Mouse (Mus musculus): ENCODE measurements around the gene Atp1a3. TPM values are rescaled to one million over a fixed set of nuclear protein-coding genes. Genes with fewer than 3 reads are reported as not detected.

Atp1a3 gene
- total and polyA plus RNA-seq, 2 experiments from 2014 or later, result 493 to 727 TPM

DNA sequence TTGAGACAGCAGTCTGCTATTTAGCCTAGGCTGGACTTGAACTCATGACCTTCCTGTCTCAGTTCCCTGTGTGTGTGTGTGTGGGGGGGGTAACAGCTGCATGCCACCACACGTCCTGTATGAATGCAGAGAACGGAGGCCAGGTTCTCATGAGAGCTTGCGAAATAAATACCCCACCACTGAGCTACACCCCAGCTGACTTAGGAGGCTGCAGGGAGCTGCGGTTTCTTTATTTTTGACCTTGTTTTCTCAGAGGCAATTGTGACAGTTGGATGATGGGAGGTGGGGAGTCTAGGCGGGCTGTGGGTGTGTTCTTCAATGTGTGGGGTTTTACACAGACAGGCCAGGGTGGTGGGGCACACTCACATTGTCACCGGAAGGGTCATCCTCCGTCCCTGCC lies 5.5 kb downstream of the Atp1a3 start:
- H3K4me1 ChIP-seq (ENCODE audit: insufficient read depth, low read length), result peaks cover 12% of the 10 kb centered on the region
- no peak overlapping the region for H3K27ac ChIP-seq (ENCODE audit: low read depth, low read length)
- H3K36me3 ChIP-seq (ENCODE audit: insufficient read depth, low read length), result peaks cover 40% of the 10 kb centered on the region
- H3K4me3 ChIP-seq (ENCODE audit: low read depth, low read length), result no peak overlapping the region
- no peak overlapping the region for H3K4me2 ChIP-seq (ENCODE audit: low read depth, low read length, poor library complexity, severe bottlenecking)
- no peak overlapping the region for H3K9ac ChIP-seq (replicated peaks; ENCODE audit: low read length, poor library complexity, severe bottlenecking)
- no peaks in the 10 kb centered on the region for H3K27me3 ChIP-seq (ENCODE audit: insufficient read depth, low read length)
- 77% methylated on average over 7 of the region's 7 CpGs for WGBS
- ATAC-seq (ENCODE audit: low FRiP score) (no peak), DNase-seq (ENCODE audit: low spot score) (no peak)
- H3K9me3 ChIP-seq (ENCODE audit: low read length), result no peaks in the 10 kb centered on the region
- TF ChIP-seq CTCF (IDR thresholded peaks at IDR 0.05), result no peak

DNA sequence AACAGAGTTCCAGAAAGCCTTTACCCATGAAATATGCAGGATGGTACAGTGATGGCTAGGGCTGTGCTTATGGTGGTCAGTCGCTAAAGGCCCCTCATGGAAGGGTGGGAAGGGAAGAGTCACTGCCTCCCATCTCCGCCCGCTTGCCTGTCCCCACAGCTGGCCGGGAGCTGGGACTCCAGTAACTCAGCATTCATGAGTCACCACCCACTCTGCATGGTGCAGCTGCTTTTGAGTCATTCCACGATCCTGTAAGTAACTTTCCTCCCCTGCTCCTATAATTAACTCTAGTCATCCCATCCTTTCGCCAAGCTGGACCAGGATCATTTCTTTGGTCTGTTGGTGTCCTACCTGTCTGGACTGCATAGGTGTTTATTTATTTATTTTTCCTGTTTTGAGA lies 12.7 kb downstream of the Atp1a3 start:
- no peaks in the 10 kb centered on the region for H3K4me1 ChIP-seq (ENCODE audit: insufficient read depth, low read length)
- 77% methylated on average over 6 of the region's 6 CpGs for WGBS
- H3K27me3 ChIP-seq (ENCODE audit: insufficient read depth, low read length), result no peaks in the 10 kb centered on the region
- H3K9me3 ChIP-seq (ENCODE audit: low read length), result no peaks in the 10 kb centered on the region
- no peak for TF ChIP-seq CTCF (IDR thresholded peaks at IDR 0.05)
- ATAC-seq (ENCODE audit: low FRiP score), result no peak
- no peak for DNase-seq (ENCODE audit: low spot score)
- no peak overlapping the region for H3K9ac ChIP-seq (replicated peaks; ENCODE audit: low read length, poor library complexity, severe bottlenecking)
- no peak overlapping the region for H3K4me3 ChIP-seq (ENCODE audit: low read depth, low read length)
- peaks cover 68% of the 10 kb centered on the region for H3K36me3 ChIP-seq (ENCODE audit: insufficient read depth, low read length)
- H3K4me2 ChIP-seq (ENCODE audit: low read depth, low read length, poor library complexity, severe bottlenecking), result no peak overlapping the region
- H3K27ac ChIP-seq (ENCODE audit: low read depth, low read length), result no peak overlapping the region

DNA sequence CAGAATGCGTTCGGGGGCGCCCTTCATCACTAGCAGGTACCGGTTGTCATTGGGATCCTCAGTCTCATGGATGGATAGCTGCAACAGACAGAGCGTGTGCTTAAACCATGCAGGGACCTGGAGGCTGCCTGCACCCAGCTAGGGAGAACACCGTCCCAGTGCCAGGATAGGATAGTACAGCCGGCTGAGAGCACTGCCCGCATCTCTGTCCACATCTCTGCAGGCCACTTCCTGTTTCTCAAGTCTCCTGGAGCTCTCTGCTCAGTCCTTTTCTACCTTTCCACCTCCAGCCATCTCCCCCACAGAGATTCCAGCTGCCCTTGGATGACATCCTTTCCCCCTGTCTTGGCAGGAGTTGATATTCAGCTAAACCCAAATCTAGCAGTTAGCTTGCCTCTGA lies 15.3 kb downstream of the Atp1a3 start:
- H3K9ac ChIP-seq (replicated peaks; ENCODE audit: low read length, poor library complexity, severe bottlenecking), result no peak overlapping the region
- H3K4me2 ChIP-seq (ENCODE audit: low read depth, low read length, poor library complexity, severe bottlenecking), result no peak overlapping the region
- 0 out of 2 replicates have a peak overlapping the region, but pooled peaks have one; percentile 12 for H3K27ac ChIP-seq (ENCODE audit: low read depth, low read length)
- ATAC-seq (ENCODE audit: low FRiP score) (no peak), DNase-seq (ENCODE audit: low spot score) (no peak)
- no peak overlapping the region for H3K4me3 ChIP-seq (ENCODE audit: low read depth, low read length)
- 83% methylated on average over 8 of the region's 8 CpGs for WGBS
- peaks cover 72% of the 10 kb centered on the region for H3K36me3 ChIP-seq (ENCODE audit: insufficient read depth, low read length)
- no peaks in the 10 kb centered on the region for H3K9me3 ChIP-seq (ENCODE audit: low read length)
- no peak for TF ChIP-seq CTCF (IDR thresholded peaks at IDR 0.05)
- no peaks in the 10 kb centered on the region for H3K27me3 ChIP-seq (ENCODE audit: insufficient read depth, low read length)
- no peaks in the 10 kb centered on the region for H3K4me1 ChIP-seq (ENCODE audit: insufficient read depth, low read length)

DNA sequence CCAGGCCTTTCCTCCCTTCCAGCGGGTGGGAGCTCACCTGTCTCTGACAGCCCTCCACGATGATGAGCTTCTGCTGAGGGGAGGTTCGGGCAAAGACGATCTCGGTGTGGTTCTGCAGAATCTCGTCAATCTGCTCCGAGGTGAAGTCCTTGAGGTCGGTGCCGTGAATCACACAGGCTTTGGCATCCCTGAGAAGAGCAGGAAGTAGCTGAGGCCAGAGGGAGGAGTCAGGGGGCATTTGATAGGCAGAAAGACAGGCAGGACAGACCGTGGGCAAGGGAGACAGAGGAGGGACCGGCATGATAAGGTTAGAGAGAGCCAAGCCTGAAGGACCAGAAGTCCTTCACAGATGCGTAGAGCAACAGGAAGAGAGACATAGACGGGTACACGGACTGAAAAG lies 17.8 kb downstream of the Atp1a3 start:
- Histone ChIP-seq H3K9ac (replicated peaks; ENCODE audit: low read length, poor library complexity, severe bottlenecking) (no peak overlapping the region), H3K27me3 (ENCODE audit: insufficient read depth, low read length) (no peaks in the 10 kb centered on the region), H3K4me1 (ENCODE audit: insufficient read depth, low read length) (no peaks in the 10 kb centered on the region), H3K4me3 (ENCODE audit: low read depth, low read length) (no peak overlapping the region), H3K36me3 (ENCODE audit: insufficient read depth, low read length) (peaks cover 72% of the 10 kb centered on the region), H3K27ac (ENCODE audit: low read depth, low read length) (no peak overlapping the region), H3K9me3 (ENCODE audit: low read length) (no peaks in the 10 kb centered on the region), H3K4me2 (ENCODE audit: low read depth, low read length, poor library complexity, severe bottlenecking) (no peak overlapping the region)
- DNase-seq (ENCODE audit: low spot score) (no peak), ATAC-seq (ENCODE audit: low FRiP score) (no peak)
- TF ChIP-seq CTCF (IDR thresholded peaks at IDR 0.05), result no peak
- 87% methylated on average over 14 of the region's 14 CpGs for WGBS

DNA sequence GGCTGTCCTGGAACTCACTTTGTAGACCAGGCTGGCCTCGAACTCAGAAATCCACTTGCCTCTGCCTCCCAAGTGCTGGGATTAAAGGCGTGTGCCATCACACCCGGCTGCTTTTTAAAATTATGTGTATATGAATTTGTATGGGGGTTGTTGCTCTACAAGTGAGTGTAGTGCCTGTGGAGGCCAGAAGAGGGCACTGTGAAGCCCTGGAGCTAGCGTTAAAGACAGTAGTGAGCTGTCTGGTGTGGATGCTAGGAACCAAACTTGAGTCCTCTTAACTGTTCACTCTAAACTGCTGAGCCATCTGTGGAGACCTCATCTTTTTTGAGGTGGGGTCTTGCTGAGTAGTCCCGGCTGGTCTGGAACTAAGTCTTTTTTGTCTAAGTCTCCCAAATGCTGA lies 20.0 kb downstream of the Atp1a3 start:
- 73% methylated on average over 5 of the region's 5 CpGs for WGBS

DNA sequence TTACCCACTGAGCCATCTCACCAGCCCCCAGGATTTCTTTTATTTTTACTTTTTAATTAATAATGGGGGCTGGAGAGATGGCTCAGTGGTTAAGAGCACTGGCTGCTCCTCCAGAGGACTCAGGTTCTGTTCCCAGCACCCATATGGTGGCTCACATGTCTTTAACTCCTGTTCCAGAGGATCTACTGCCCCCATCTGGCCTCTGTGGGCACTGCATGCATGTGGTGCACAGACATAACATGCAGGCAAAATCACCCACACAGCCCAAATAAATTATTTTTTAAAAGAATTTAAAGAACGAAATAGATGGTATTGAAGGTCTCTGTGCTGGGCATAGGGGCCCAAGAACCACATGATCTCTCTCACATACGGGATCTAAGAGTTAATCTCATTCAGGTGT lies 21.5 kb downstream of the Atp1a3 start:
- no peak overlapping the region for H3K9ac ChIP-seq (replicated peaks; ENCODE audit: low read length, poor library complexity, severe bottlenecking)
- no peak for ATAC-seq (ENCODE audit: low FRiP score)
- peak; percentile 59 for TF ChIP-seq CTCF (IDR thresholded peaks at IDR 0.05)
- DNase-seq (ENCODE audit: low spot score), result no peak
- WGBS, result 88% methylated on average over 2 of the region's 2 CpGs
- H3K4me2 ChIP-seq (ENCODE audit: low read depth, low read length, poor library complexity, severe bottlenecking), result no peak overlapping the region
- H3K27me3 ChIP-seq (ENCODE audit: insufficient read depth, low read length), result no peaks in the 10 kb centered on the region
- H3K27ac ChIP-seq (ENCODE audit: low read depth, low read length), result no peak overlapping the region
- no peak overlapping the region for H3K4me3 ChIP-seq (ENCODE audit: low read depth, low read length)
- no peaks in the 10 kb centered on the region for H3K4me1 ChIP-seq (ENCODE audit: insufficient read depth, low read length)
- H3K36me3 ChIP-seq (ENCODE audit: insufficient read depth, low read length), result peaks cover 82% of the 10 kb centered on the region
- no peaks in the 10 kb centered on the region for H3K9me3 ChIP-seq (ENCODE audit: low read length)

More for the DNA sequence above, 20.0 kb downstream of the Atp1a3 start:
- no peak overlapping the region for H3K9ac ChIP-seq (replicated peaks; ENCODE audit: low read length, poor library complexity, severe bottlenecking)
- H3K27me3 ChIP-seq (ENCODE audit: insufficient read depth, low read length), result no peaks in the 10 kb centered on the region
- ATAC-seq (ENCODE audit: low FRiP score) (no peak), DNase-seq (ENCODE audit: low spot score) (peak; percentile 38)
- no peak overlapping the region for H3K4me3 ChIP-seq (ENCODE audit: low read depth, low read length)
- peak; percentile 67 for TF ChIP-seq CTCF (IDR thresholded peaks at IDR 0.05)
- H3K4me1 ChIP-seq (ENCODE audit: insufficient read depth, low read length), result no peaks in the 10 kb centered on the region
- H3K9me3 ChIP-seq (ENCODE audit: low read length), result no peaks in the 10 kb centered on the region
- peaks cover 80% of the 10 kb centered on the region for H3K36me3 ChIP-seq (ENCODE audit: insufficient read depth, low read length)
- no peak overlapping the region for H3K27ac ChIP-seq (ENCODE audit: low read depth, low read length)
- no peak overlapping the region for H3K4me2 ChIP-seq (ENCODE audit: low read depth, low read length, poor library complexity, severe bottlenecking)
